Mouse (Mus musculus): ENCODE results near the gene Resf1.
"Not testable (repeated sequence)": the region's sequence is repeated elsewhere in the genome, so short reads cannot be mapped to it uniquely, and the experiment has no call there.

The Resf1 gene

GRCm38 (mm10) chr6:149308956-149309932 lies at the start of gene Resf1:
TSS of gene Resf1 (plus strand) at chr6:149309414.
- DNase-seq (ENCODE audit: low spot score in 2 of 2) = peak; percentile 87 to 90

GRCm38 (mm10) chr6:149260801-149261239 lies 48.4 kb upstream of the Resf1 start:
- DNase-seq (ENCODE audit: low spot score in 2 of 2) = no peak

- no peak for DNase-seq (ENCODE audit: low spot score in 2 of 2)
These were observed 41.3 kb upstream of the Resf1 start for GRCm38 (mm10) chr6:149267951-149268350.

GRCm38 (mm10) chr6:149278248-149278731 lies 30.9 kb upstream of the Resf1 start:
- DNase-seq (ENCODE audit: low spot score in 2 of 2) = no peak

GRCm38 (mm10) chr6:149278866-149279265 lies 30.3 kb upstream of the Resf1 start:
- no peak for DNase-seq (ENCODE audit: low spot score in 2 of 2)

GRCm38 (mm10) chr6:149280511-149280910 lies 28.7 kb upstream of the Resf1 start:
- no peak for DNase-seq (ENCODE audit: low spot score in 2 of 2)

- DNase-seq (ENCODE audit: low spot score in 2 of 2) = not testable (repeated sequence)
These were observed 21.0 kb upstream of the Resf1 start for GRCm38 (mm10) chr6:149288190-149288589.

GRCm38 (mm10) chr6:149303231-149303630 lies 6.0 kb upstream of the Resf1 start:
- DNase-seq (ENCODE audit: low spot score in 2 of 2) = not testable (repeated sequence)

- DNase-seq (ENCODE audit: low spot score in 2 of 2) = no peak
These were observed 2.1 kb upstream of the Resf1 start for GRCm38 (mm10) chr6:149307092-149307491.

- DNase-seq (ENCODE audit: low spot score in 2 of 2) = peak; percentile 64 to 72
These were observed 1.4 kb upstream of the Resf1 start for GRCm38 (mm10) chr6:149307801-149308200.

- no peak for DNase-seq (ENCODE audit: low spot score in 2 of 2)
These were observed 1.0 kb downstream of the Resf1 start for GRCm38 (mm10) chr6:149310226-149310625.

GRCm38 (mm10) chr6:149311044-149311443 lies 1.8 kb downstream of the Resf1 start:
- no peak for DNase-seq (ENCODE audit: low spot score in 2 of 2)

GRCm38 (mm10) chr6:149311778-149312177 lies 2.6 kb downstream of the Resf1 start:
- no peak for DNase-seq (ENCODE audit: low spot score in 2 of 2)

- no peak for DNase-seq (ENCODE audit: low spot score in 2 of 2)
These were observed 3.0 kb downstream of the Resf1 start for GRCm38 (mm10) chr6:149312221-149312620.

- DNase-seq (ENCODE audit: low spot score in 2 of 2) = no peak
These were observed 5.7 kb downstream of the Resf1 start for GRCm38 (mm10) chr6:149314918-149315317.

GRCm38 (mm10) chr6:149323523-149324241 lies 14.5 kb downstream of the Resf1 start:
- DNase-seq (ENCODE audit: low spot score in 2 of 2) = no peak

- DNase-seq (ENCODE audit: low spot score in 2 of 2) = no peak
These were observed 15.0 kb downstream of the Resf1 start for GRCm38 (mm10) chr6:149324242-149324633.

GRCm38 (mm10) chr6:149329071-149329470 lies 19.9 kb downstream of the Resf1 start:
- no peak for DNase-seq (ENCODE audit: low spot score in 2 of 2)

GRCm38 (mm10) chr6:149330332-149330731 lies 21.1 kb downstream of the Resf1 start:
- DNase-seq (ENCODE audit: low spot score in 2 of 2) = no peak

GRCm38 (mm10) chr6:149333036-149333435 lies 23.8 kb downstream of the Resf1 start:
- no peak for DNase-seq (ENCODE audit: low spot score in 2 of 2)

- no peak for DNase-seq (ENCODE audit: low spot score in 2 of 2)
These were observed 28.8 kb downstream of the Resf1 start for GRCm38 (mm10) chr6:149337990-149338389.

GRCm38 (mm10) chr6:149338622-149339021 lies 29.4 kb downstream of the Resf1 start:
- no peak for DNase-seq (ENCODE audit: low spot score in 2 of 2)
